Mouse (Mus musculus): ENCODE measurements around the gene Inpp4a. TPM values are rescaled to one million over a fixed set of nuclear protein-coding genes. Genes with fewer than 3 reads are reported as not detected.

Gene Inpp4a
- polyA plus RNA-seq, 1 experiment from 2014 or later = 59.1 TPM

DNA sequence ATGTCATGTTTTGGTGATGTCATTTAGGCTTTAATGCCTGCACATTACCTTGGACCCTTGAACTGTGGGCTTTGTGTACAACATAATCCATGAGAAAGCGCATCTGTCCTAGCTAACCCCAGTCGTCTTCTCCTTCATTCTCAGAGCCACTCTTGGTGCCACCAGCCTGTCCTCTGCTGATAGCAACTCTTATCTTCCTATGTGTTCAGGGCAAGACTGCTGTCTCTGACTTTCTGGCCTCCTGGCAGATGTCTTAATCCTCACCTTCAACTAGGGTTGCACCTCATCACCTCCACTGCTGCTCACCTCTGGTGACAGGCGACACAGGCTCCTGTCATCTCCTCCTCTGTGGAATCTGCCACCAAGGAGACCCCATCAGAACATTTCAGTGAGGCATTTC is 136.8 kb downstream of the Inpp4a start:
- Histone ChIP-seq H3K27ac (no peak overlapping the region), H3K36me3 (peaks cover 84% of the 10 kb centered on the region), H3K9ac (no peak overlapping the region), H3K4me3 (no peak overlapping the region), H3K4me2 (no peak overlapping the region), H3K4me1 (replicated peaks) (peaks cover 17% of the 10 kb centered on the region), H3K27me3 (no peaks in the 10 kb centered on the region), H3K9me3 (no peaks in the 10 kb centered on the region)
- WGBS = 97% methylated on average over 3 of the region's 3 CpGs
- ATAC-seq (ENCODE audit: low FRiP score) = no peak

DNA sequence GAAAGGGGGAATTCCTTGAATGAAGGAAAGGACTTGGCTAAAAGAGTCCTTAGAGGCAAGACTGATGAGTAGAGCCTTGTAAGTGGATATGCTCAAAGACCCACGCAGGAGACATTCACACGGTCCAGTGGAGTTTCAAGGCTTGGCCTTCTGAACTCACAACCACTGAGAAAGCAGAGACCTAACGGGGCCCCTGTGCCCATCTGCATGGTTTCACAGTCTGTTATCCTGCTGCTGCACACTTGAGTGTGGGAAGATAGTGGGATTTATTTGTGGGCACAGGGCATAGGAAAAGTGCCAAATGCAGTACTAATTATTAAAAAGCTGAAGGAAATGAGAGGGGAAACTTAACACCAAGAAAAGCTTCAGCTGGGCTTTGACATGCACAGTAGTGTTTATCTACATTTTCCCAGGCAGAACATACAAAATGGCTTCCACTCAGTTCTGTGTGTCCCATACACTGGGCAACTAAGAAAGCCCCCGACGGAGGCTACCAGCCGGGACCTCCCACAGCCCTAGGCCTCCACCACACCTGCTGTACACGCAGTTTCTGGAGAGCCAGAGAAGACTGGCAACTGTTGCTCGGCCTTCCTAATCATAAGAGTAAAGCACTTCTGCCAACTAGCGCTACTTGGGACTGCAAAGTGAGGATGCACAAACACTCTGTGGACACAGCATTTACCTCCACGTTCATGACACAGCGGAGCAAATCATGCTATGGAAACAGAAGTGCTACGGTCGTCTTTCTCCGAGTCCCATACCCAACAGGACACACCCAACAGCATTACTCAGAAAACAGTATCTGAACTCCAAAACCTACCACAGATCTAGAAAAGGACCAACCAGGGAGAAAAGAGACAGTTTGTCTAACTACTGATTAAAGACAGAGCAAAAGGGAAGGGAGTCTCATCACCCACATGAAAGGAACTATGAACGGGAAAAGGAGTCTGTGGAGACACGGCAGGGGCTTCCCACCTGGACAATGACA is 143.5 kb downstream of the Inpp4a start:
- WGBS = 94% methylated on average over 16 of the region's 16 CpGs
- no peak overlapping the region for H3K9ac ChIP-seq
- no peak for ATAC-seq (ENCODE audit: low FRiP score)

DNA sequence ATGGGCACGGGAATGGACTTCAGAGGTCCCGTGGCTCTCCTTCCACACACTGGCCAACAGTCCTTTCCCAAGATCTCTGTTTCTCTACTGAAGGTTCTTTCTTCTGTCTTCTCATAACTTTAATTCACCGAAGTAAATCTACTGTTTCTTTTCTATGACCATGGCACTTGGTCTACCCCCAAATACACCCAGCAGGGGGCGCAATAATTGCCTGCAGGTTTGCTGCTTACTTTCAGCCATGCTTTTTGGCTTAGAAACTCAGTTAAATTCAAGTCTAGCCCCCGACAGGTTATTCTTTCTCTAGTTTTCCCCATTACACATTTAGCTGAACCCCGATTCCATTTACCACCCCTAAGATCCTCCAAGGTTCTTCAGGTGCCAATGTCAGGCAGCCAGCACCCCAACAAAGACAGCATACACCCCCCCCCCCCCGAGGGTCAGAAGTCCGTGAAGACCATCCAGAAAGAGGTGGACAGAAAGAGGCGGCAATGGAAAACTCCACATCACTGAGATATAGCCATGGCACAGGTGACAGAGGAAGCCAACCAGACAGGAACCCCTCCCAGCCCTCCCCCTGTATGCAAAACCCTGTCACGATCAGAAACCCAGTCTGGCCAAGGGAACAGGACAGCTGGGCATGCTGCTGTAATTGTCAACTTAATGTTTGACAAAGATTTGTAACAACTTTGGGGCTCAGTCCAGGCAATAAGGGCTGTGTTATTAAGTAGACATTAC is 148.9 kb downstream of the Inpp4a start:
- WGBS = 85% methylated on average over 10 of the region's 10 CpGs

More for the DNA sequence above, 143.5 kb downstream of the Inpp4a start:
- Histone ChIP-seq H3K4me1 (replicated peaks) (no peaks in the 10 kb centered on the region), H3K9me3 (no peaks in the 10 kb centered on the region), H3K36me3 (peaks cover 51% of the 10 kb centered on the region), H3K4me2 (no peak overlapping the region), H3K27me3 (no peaks in the 10 kb centered on the region), H3K27ac (no peak overlapping the region), H3K4me3 (no peak overlapping the region)

DNA sequence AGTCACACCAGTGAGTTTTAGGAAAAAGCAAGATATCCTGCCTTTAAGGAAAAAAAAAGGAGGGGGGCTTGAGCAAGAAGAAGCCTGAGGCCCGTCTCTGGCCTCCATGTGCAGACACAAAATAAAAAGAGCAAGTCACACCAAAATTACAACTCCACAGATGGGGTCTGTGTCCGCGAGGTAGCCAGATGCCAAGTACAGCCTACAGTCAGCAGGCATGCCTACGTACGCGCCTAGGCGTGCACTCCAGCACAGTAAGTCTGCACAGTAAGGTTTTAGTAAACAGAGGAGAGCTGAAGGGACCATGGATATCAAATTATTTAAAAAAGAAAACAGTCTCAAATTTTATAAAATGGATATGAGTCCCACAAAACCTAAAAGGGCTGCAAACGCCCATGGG is 151.6 kb downstream of the Inpp4a start:
- H3K4me2 ChIP-seq = no peak overlapping the region
- no peak overlapping the region for H3K4me3 ChIP-seq
- no peak overlapping the region for H3K9ac ChIP-seq
- no peaks in the 10 kb centered on the region for H3K27me3 ChIP-seq
- H3K36me3 ChIP-seq = peaks cover 29% of the 10 kb centered on the region
- WGBS = 91% methylated on average over 8 of the region's 8 CpGs
- H3K4me1 ChIP-seq (replicated peaks) = no peaks in the 10 kb centered on the region
- H3K27ac ChIP-seq = no peak overlapping the region
- H3K9me3 ChIP-seq = no peaks in the 10 kb centered on the region
- no peak for ATAC-seq (ENCODE audit: low FRiP score)

More for the DNA sequence above, 148.9 kb downstream of the Inpp4a start:
- H3K36me3 ChIP-seq = peaks cover 24% of the 10 kb centered on the region
- no peak overlapping the region for H3K9ac ChIP-seq
- no peaks in the 10 kb centered on the region for H3K4me1 ChIP-seq (replicated peaks)
- ATAC-seq (ENCODE audit: low FRiP score) = no peak
- H3K9me3 ChIP-seq = no peaks in the 10 kb centered on the region
- H3K27me3 ChIP-seq = no peaks in the 10 kb centered on the region
- no peak overlapping the region for H3K27ac ChIP-seq
- no peak overlapping the region for H3K4me2 ChIP-seq
- no peak overlapping the region for H3K4me3 ChIP-seq

DNA sequence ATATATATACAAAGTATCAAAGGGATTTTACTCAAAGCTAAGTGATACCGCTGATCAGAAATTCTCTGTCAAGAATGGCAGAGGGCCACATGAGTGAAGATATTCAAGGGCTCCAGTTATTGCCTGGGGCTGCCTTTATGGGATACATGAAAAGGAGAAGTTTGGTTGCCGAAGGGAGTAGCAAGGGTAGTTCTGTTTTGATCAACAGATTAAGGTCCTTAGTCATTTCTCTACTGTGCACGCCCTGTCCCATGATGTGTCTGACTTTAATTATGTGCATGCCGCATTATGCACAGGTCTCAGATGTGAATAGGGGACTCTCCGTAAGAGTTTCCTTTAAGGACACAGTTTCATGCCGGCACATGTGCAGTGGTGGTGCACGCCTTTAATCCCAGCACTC is 157.9 kb downstream of the Inpp4a start:
- no peak overlapping the region for H3K4me2 ChIP-seq
- H3K4me3 ChIP-seq = no peak overlapping the region
- no peaks in the 10 kb centered on the region for H3K4me1 ChIP-seq (replicated peaks)
- no peak overlapping the region for H3K9ac ChIP-seq
- H3K27me3 ChIP-seq = no peaks in the 10 kb centered on the region
- no peak overlapping the region for H3K27ac ChIP-seq
- peaks cover 8% of the 10 kb centered on the region for H3K36me3 ChIP-seq
- 90% methylated on average over 7 of the region's 7 CpGs for WGBS
- ATAC-seq (ENCODE audit: low FRiP score) = no peak
- no peaks in the 10 kb centered on the region for H3K9me3 ChIP-seq

Other genes starting within 250 kb of the Inpp4a start
- gene Cnga3, start 85.4 kb upstream of the Inpp4a start, polyA plus RNA-seq (2015; fragmentation: Nextera tagmentation; extraction: Ambion mirVana) = 0.13 TPM in 1 of 2 replicates, not detected in the other
- gene Coa5, start 130.2 kb downstream of the Inpp4a start, polyA plus RNA-seq (2015; fragmentation: Nextera tagmentation; extraction: Ambion mirVana) = 54.8 and 56.1 TPM in 2 replicates
- gene Unc50, start 130.3 kb downstream of the Inpp4a start, polyA plus RNA-seq (2015; fragmentation: Nextera tagmentation; extraction: Ambion mirVana) = 125 and 127 TPM in 2 replicates
- gene Mgat4a, start 241.2 kb downstream of the Inpp4a start, polyA plus RNA-seq (2015; fragmentation: Nextera tagmentation; extraction: Ambion mirVana) = 6.7 and 8.0 TPM in 2 replicates